In genomic region chr14:54152485-54153235, GRCm38 (mm10) we compare ENCODE assay signal across 8 mouse cellular contexts.
DNase-seq lines count a peak whose midpoint lies in the region; ATAC-seq and TF ChIP-seq lines count a peak whose summit lies in the region.

No protein-coding gene starts in this region.

- no peak overlapping the region for H3K4me3 ChIP-seq in heart, embryonic 14.5 days (ENCODE audit: control insufficient read depth in 1 of 2, insufficient read depth in 1 of 2, low read depth in 1 of 2, low read length in 2 of 2)
- H3K4me3 ChIP-seq in liver, postnatal 0 days (ENCODE audit: low read depth, low read length), result no peak overlapping the region

- no peaks in the 10 kb centered on the region for H3K9me3 ChIP-seq in heart, embryonic 14.5 days (ENCODE audit: control insufficient read depth, low read length)
- H3K9me3 ChIP-seq in liver, postnatal 0 days (ENCODE audit: low read length), result no peaks in the 10 kb centered on the region

- no peaks in the 10 kb centered on the region for H3K4me1 ChIP-seq in heart, embryonic 14.5 days (ENCODE audit: control insufficient read depth in 2 of 2, insufficient read depth in 2 of 2, low read length in 2 of 2)
- H3K4me1 ChIP-seq in liver, postnatal 0 days (ENCODE audit: insufficient read depth), result 0 out of 2 replicates have a peak, but pooled peaks cover 7% of the 10 kb centered on the region

- WGBS in heart, embryonic 14.5 days, result 33% methylated on average over 6 of the region's 6 CpGs
- 28% methylated on average over 6 of the region's 6 CpGs for WGBS in liver, postnatal 0 days (ENCODE audit: insufficient replicate concordance)

- no peak overlapping the region for H3K27ac ChIP-seq in heart, embryonic 14.5 days (replicated peaks in 1 of 2; ENCODE audit: control insufficient read depth in 1 of 2, insufficient read depth in 1 of 2, low read depth in 2 of 2, low read length in 2 of 2)
- H3K27ac ChIP-seq in liver, postnatal 0 days (ENCODE audit: low read depth), result no peak overlapping the region

- no peaks in the 10 kb centered on the region for H3K36me3 ChIP-seq in heart, embryonic 14.5 days (ENCODE audit: control insufficient read depth, insufficient read depth, low read length)
- H3K36me3 ChIP-seq in liver, postnatal 0 days (replicated peaks; ENCODE audit: insufficient read depth, low read length), result no peaks in the 10 kb centered on the region

- no peak overlapping the region for H3K4me2 ChIP-seq in heart, embryonic 14.5 days (ENCODE audit: low read length)
- H3K4me2 ChIP-seq in liver, postnatal 0 days (ENCODE audit: low read depth, low read length), result no peak overlapping the region

- peak; percentile 77 for ATAC-seq in common myeloid progenitor, adult 5-6 weeks (replicated peaks; ENCODE audit: low read depth, poor library complexity, severe bottlenecking)
- peak; percentile 47; the same call in 1 of the 2 replicates for ATAC-seq in heart, embryonic 14.5 days (ENCODE audit: insufficient number of reproducible peaks, insufficient read depth, low FRiP score, low read depth)
- ATAC-seq in liver, postnatal 0 days, result peak; percentile 96

- TF ChIP-seq EP300 in liver, postnatal 0 days (IDR thresholded peaks at IDR 0.05; ENCODE audit: low read depth), result peak; percentile 88

- TF ChIP-seq CTCF in liver, postnatal 0 days (IDR thresholded peaks at IDR 0.05; ENCODE audit: low read depth), result peak; percentile 79

- no peak overlapping the region for H3K9ac ChIP-seq in heart, embryonic 14.5 days (ENCODE audit: low read length)
- no peak overlapping the region for H3K9ac ChIP-seq in liver, postnatal 0 days (replicated peaks)

- DNase-seq in B cell, adult 2 months, result peak; percentile 79 to 81
- DNase-seq in WW6 (ENCODE audit: low read depth, low spot score), result peak; percentile 14
- DNase-seq in kidney, postnatal 4 days, result peak; percentile 87 to 88
- peak; percentile 82 for DNase-seq in liver, postnatal 0 days
- peak; percentile 66 for DNase-seq in right cerebral cortex, postnatal 4 days
- DNase-seq in urinary bladder, postnatal 36 days (ENCODE audit: low spot score in 2 of 2), result peak; percentile 49 to 78

- H3K27me3 ChIP-seq in heart, embryonic 14.5 days (ENCODE audit: control insufficient read depth, insufficient read depth, low read length), result no peaks in the 10 kb centered on the region
- H3K27me3 ChIP-seq in liver, postnatal 0 days (ENCODE audit: insufficient read depth, low read length), result 0 out of 2 replicates have a peak, but pooled peaks cover 7% of the 10 kb centered on the region

Comparison
In these comparisons a context has a peak if more than half of its experiments do, and no peak if none do; other contexts are left out.
1. DNase-seq: peak in every context shown above with its lines; median percentile 88 in kidney, postnatal 4 days; 82 in liver, postnatal 0 days; 80 in B cell, adult 2 months; 66 in right cerebral cortex, postnatal 4 days; 64 in urinary bladder, postnatal 36 days; 14 in WW6.